Comparison of ENCODE assay signal across 10 mouse cellular contexts in genomic region chr16:97610939-97611338, GRCm38 (mm10). TPM values are rescaled to one million over a fixed set of nuclear protein-coding genes. Genes with fewer than 3 reads are reported as not detected.
A peak's percentile ranks its signal among the peaks of the same experiment; 100 is the strongest.
DNase-seq lines count a peak whose midpoint lies in the region; ATAC-seq and TF ChIP-seq lines count a peak whose summit lies in the region.
"Had no signal": no experiment of that assay in that cellular context is flagged by ENCODE, and none has a peak within 500 bp of the region (broad histone marks: within the 10 kb centered on the region; RNA-seq: fewer than 3 reads in every experiment).

Tmprss2 (minus strand) TSS chr16:97611195.

- TF ChIP-seq CTCF in kidney, postnatal 0 days (IDR thresholded peaks at IDR 0.05; ENCODE audit: low read depth), result no peak
- no peak for TF ChIP-seq CTCF in stomach, postnatal 0 days (IDR thresholded peaks at IDR 0.05; ENCODE audit: low read depth)

- peak within 1 kb of the TSS; percentile 52 for H3K4me3 ChIP-seq in heart, embryonic 12.5 days
- H3K4me3 ChIP-seq in kidney, postnatal 0 days (replicated peaks; ENCODE audit: low read depth, low read length), result peak within 1 kb of the TSS; percentile 50
- H3K4me3 ChIP-seq in stomach, postnatal 0 days (ENCODE audit: low read depth, low read length), result peak within 1 kb of the TSS; percentile 55
- H3K4me3 ChIP-seq: heart, adult 2 months had no signal

- WGBS in heart, embryonic 12.5 days, result under 1% methylated on average over 30 of the region's 30 CpGs
- WGBS in kidney, postnatal 0 days, result under 1% methylated on average over 30 of the region's 30 CpGs
- WGBS in stomach, postnatal 0 days, result 2% methylated on average over 30 of the region's 30 CpGs

- H3K36me3 ChIP-seq in heart, embryonic 12.5 days, result no peaks in the 10 kb centered on the region
- H3K36me3 ChIP-seq in kidney, postnatal 0 days (ENCODE audit: insufficient read depth, low read length), result no peaks in the 10 kb centered on the region
- no peaks in the 10 kb centered on the region for H3K36me3 ChIP-seq in stomach, postnatal 0 days (ENCODE audit: control insufficient read depth, insufficient read depth, low read length)
- H3K36me3 ChIP-seq: G1E had no signal

- TF ChIP-seq EP300 in stomach, postnatal 0 days (optimal IDR thresholded peaks at IDR 0.05), result no peak

- no peak within 1 kb of the TSS for H3K27ac ChIP-seq in heart, embryonic 12.5 days (ENCODE audit: poor library complexity, severe bottlenecking)
- peak within 1 kb of the TSS; percentile 87 for H3K27ac ChIP-seq in kidney, postnatal 0 days
- peak within 1 kb of the TSS; percentile 82 for H3K27ac ChIP-seq in stomach, postnatal 0 days (replicated peaks)
- H3K27ac ChIP-seq: heart, adult 2 months had no signal

- peak; percentile 7 to 8 for DNase-seq in heart, adult 18-20 months
- DNase-seq in heart, postnatal 25 days (ENCODE audit: low spot score), result no peak
- peak; percentile 67 for DNase-seq in kidney, postnatal 0 days (ENCODE audit: low spot score)
- DNase-seq in lung, postnatal 10 days, result peak; percentile 78
- peak; percentile 94 for DNase-seq in stomach, postnatal 0 days (ENCODE audit: low spot score)
- no peak for DNase-seq in left cerebral cortex, adult 11 months (ENCODE audit: low spot score)
- no peak for DNase-seq in right cerebral cortex, postnatal 14 days

- intact Hi-C loops in heart, postnatal 25 days (cut with DNase I), result no loop called here

- H3K4me2 ChIP-seq in heart, embryonic 12.5 days, result peak within 1 kb of the TSS; percentile 94
- H3K4me2 ChIP-seq in kidney, postnatal 0 days (ENCODE audit: low read length), result peak within 1 kb of the TSS; percentile 53
- peak within 1 kb of the TSS; percentile 71 for H3K4me2 ChIP-seq in stomach, postnatal 0 days (replicated peaks; ENCODE audit: low read depth)

- H3K27me3 ChIP-seq in heart, embryonic 12.5 days (replicated peaks), result peaks cover 51% of the 10 kb centered on the region
- peaks cover 12% of the 10 kb centered on the region; the same call in 1 of the 2 replicates for H3K27me3 ChIP-seq in kidney, postnatal 0 days (ENCODE audit: insufficient read depth, low read length)
- no peaks in the 10 kb centered on the region; the same call in 1 of the 2 replicates for H3K27me3 ChIP-seq in stomach, postnatal 0 days (ENCODE audit: control insufficient read depth, insufficient read depth, low read length)

- peaks cover 21% of the 10 kb centered on the region for H3K4me1 ChIP-seq in heart, embryonic 12.5 days (replicated peaks)
- no peaks in the 10 kb centered on the region; the same call in 1 of the 2 replicates for H3K4me1 ChIP-seq in kidney, postnatal 0 days (replicated peaks; ENCODE audit: insufficient read depth, low read length)
- no peaks in the 10 kb centered on the region for H3K4me1 ChIP-seq in stomach, postnatal 0 days (replicated peaks; ENCODE audit: control insufficient read depth, insufficient read depth)

- H3K9me3 ChIP-seq in heart, embryonic 12.5 days (replicated peaks), result no peaks in the 10 kb centered on the region
- no peaks in the 10 kb centered on the region for H3K9me3 ChIP-seq in kidney, postnatal 0 days (replicated peaks; ENCODE audit: low read length)
- no peaks in the 10 kb centered on the region for H3K9me3 ChIP-seq in stomach, postnatal 0 days (ENCODE audit: control insufficient read depth, low read length)
- H3K9me3 ChIP-seq: G1E had no signal

- peak; percentile 18 for ATAC-seq in heart, embryonic 12.5 days (ENCODE audit: insufficient number of reproducible peaks, low FRiP score)
- peak; percentile 78 for ATAC-seq in kidney, postnatal 0 days (replicated peaks; ENCODE audit: low FRiP score, low read depth)
- peak; percentile 93 for ATAC-seq in stomach, postnatal 0 days (ENCODE audit: low FRiP score, low TSS enrichment)

- H3K9ac ChIP-seq in heart, embryonic 12.5 days, result 0 out of 2 replicates have a peak within 1 kb of the TSS, but pooled peaks have one; percentile 7
- peak within 1 kb of the TSS; percentile 72 for H3K9ac ChIP-seq in kidney, postnatal 0 days (ENCODE audit: low read depth, low read length)
- H3K9ac ChIP-seq in stomach, postnatal 0 days (ENCODE audit: low read length), result peak within 1 kb of the TSS; percentile 70

RNA-seq across cellular contexts. Expression of gene Tmprss2, which starts in this region (rescaled TPM):
- total RNA-seq in heart, adult 18-20 months (2021), result under 1 TPM in 1 of 2 experiments, not detected in 1; 0.95 TPM
- total RNA-seq in heart, postnatal 25 days (2021), result not detected
- 0.15 and 0.46 TPM in 2 replicates for polyA plus RNA-seq in heart, embryonic 12.5 days (2016; fragmentation: Nextera tagmentation; extraction: Ambion mirVana)
- polyA plus RNA-seq in kidney, postnatal 0 days (2015; fragmentation: Nextera tagmentation; extraction: Ambion mirVana), result 79.1 and 91.6 TPM in 2 replicates
- 59.1 and 62.1 TPM in 2 replicates for polyA plus RNA-seq in stomach, postnatal 0 days (2015; fragmentation: Nextera tagmentation; extraction: Ambion mirVana)
- total RNA-seq: heart, adult 2 months had no signal
- polyA plus RNA-seq: G1E had no signal

Comparison
In these comparisons a context has a peak if more than half of its experiments do, and no peak if none do; other contexts are left out.
1. RNA of gene Tmprss2 (polyA plus RNA-seq): 79.1 to 91.6 TPM in kidney, postnatal 0 days and 59.1 to 62.1 TPM in stomach, postnatal 0 days; 0.15 to 0.46 TPM in heart, embryonic 12.5 days; every median in the first group is over 10 times any median in the second.
2. Peak in DNase-seq in heart, adult 18-20 months; RNA of the gene not detected or under 1 TPM.
3. Peak in ATAC-seq, H3K4me3 ChIP-seq, H3K9ac ChIP-seq and H3K4me2 ChIP-seq in heart, embryonic 12.5 days; RNA of the gene not detected or under 1 TPM.
4. DNase-seq: peak in kidney, postnatal 0 days (single experiment), lung, postnatal 10 days (single experiment) and stomach, postnatal 0 days (single experiment); none in heart, postnatal 25 days (single experiment), left cerebral cortex, adult 11 months (single experiment) and right cerebral cortex, postnatal 14 days (single experiment).
5. ATAC-seq: peak in every context shown above with its lines; median percentile 93 in stomach, postnatal 0 days; 78 in kidney, postnatal 0 days; 18 in heart, embryonic 12.5 days.
6. H3K9ac ChIP-seq: peak in every context shown above with its lines; median percentile 72 in kidney, postnatal 0 days; 70 in stomach, postnatal 0 days; 7 in heart, embryonic 12.5 days.
7. Peak in every context shown above with its lines, with median percentiles within 50 percentile points of each other: H3K4me2 ChIP-seq and H3K4me3 ChIP-seq.